ENCODE assay signal across 10 mouse cellular contexts in the genomic region with DNA sequence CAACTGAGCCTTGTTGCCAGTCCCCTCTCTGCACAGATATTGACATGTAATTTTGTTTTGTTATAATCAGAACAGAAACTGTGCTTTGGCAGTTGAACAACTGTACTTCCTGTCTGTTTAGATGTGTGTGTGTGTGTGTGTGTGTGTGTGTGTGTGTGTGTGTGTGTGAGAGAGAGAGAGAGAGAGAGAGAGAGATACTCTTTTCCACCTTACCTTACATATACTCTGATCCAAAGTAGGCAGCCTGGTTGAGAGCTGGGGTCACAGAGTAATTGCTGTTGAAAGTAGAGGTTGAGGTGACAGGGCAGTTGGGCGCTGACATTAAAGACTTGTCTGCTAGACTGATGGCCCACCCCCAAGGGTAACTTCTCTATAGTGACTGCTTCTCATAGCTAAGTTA. TPM values are rescaled to one million over a fixed set of nuclear protein-coding genes. Genes with fewer than 3 reads are reported as not detected.
DNase-seq lines count a peak whose midpoint lies in the region; ATAC-seq lines count a peak whose summit lies in the region.
"Had no signal": no experiment of that assay in that cellular context is flagged by ENCODE, and none has a peak within 500 bp of the region (broad histone marks: within the 10 kb centered on the region; RNA-seq: fewer than 3 reads in every experiment).

No protein-coding gene starts in this region.

- ATAC-seq in heart, embryonic 13.5 days (ENCODE audit: extremely low read depth, insufficient number of reproducible peaks, low FRiP score, low TSS enrichment), result no peak
- no peak for ATAC-seq in liver, embryonic 12.5 days
- ATAC-seq: forebrain, embryonic 13.5 days had no signal

- no peak overlapping the region for H3K4me3 ChIP-seq in heart, embryonic 13.5 days
- no peak overlapping the region for H3K4me3 ChIP-seq in liver, embryonic 12.5 days
- no peak overlapping the region for H3K4me3 ChIP-seq in limb, embryonic 10.5 days
- H3K4me3 ChIP-seq: embryonic facial prominence, embryonic 10.5 days; forebrain, embryonic 13.5 days had no signal

- H3K27ac ChIP-seq in heart, embryonic 13.5 days (replicated peaks), result peak overlapping the region; percentile 45
- H3K27ac ChIP-seq in liver, embryonic 12.5 days, result peak overlapping the region; percentile 75
- H3K27ac ChIP-seq in limb, embryonic 10.5 days, result no peak overlapping the region
- H3K27ac ChIP-seq: embryonic facial prominence, embryonic 10.5 days had no signal

- H3K4me1 ChIP-seq in heart, embryonic 13.5 days, result peaks cover 94% of the 10 kb centered on the region
- H3K4me1 ChIP-seq in liver, embryonic 12.5 days, result peaks cover 99% of the 10 kb centered on the region
- H3K4me1 ChIP-seq in limb, embryonic 10.5 days, result peaks cover 14% of the 10 kb centered on the region

- no peak overlapping the region for H3K9ac ChIP-seq in heart, embryonic 13.5 days
- H3K9ac ChIP-seq in liver, embryonic 12.5 days, result peak overlapping the region; percentile 47
- H3K9ac ChIP-seq: forebrain, embryonic 13.5 days; lung, embryonic 14.5 days had no signal

- no peaks in the 10 kb centered on the region for H3K9me3 ChIP-seq in heart, embryonic 13.5 days
- H3K9me3 ChIP-seq in liver, embryonic 12.5 days (replicated peaks), result no peaks in the 10 kb centered on the region
- H3K9me3 ChIP-seq in limb, embryonic 10.5 days (replicated peaks), result no peaks in the 10 kb centered on the region
- H3K9me3 ChIP-seq: embryonic facial prominence, embryonic 10.5 days; forebrain, embryonic 13.5 days had no signal

- no peak overlapping the region for H3K4me2 ChIP-seq in heart, embryonic 13.5 days
- peak overlapping the region; percentile 52 for H3K4me2 ChIP-seq in liver, embryonic 12.5 days
- H3K4me2 ChIP-seq: forebrain, embryonic 13.5 days; lung, embryonic 14.5 days had no signal

- 38% methylated on average over 1 of the region's 1 CpGs for WGBS in heart, embryonic 13.5 days
- 5% methylated on average over 1 of the region's 1 CpGs for WGBS in liver, embryonic 12.5 days (ENCODE audit: insufficient replicate concordance)
- WGBS in limb, embryonic 10.5 days, result 12% methylated on average over 1 of the region's 1 CpGs

- no peak for DNase-seq in heart, adult 8-10 months (ENCODE audit: low spot score)
- peak; percentile 29 for DNase-seq in thymus, postnatal 0 days (ENCODE audit: low spot score)
- DNase-seq in thymus, postnatal 10 days (ENCODE audit: low spot score in 2 of 2), result no peak
- no peak for DNase-seq in urinary bladder, postnatal 4 days (ENCODE audit: low spot score in 2 of 2)
- no peak for DNase-seq in limb, embryonic 10.5 days (ENCODE audit: low spot score)
- DNase-seq: lung, embryonic 14.5 days had no signal

- no peaks in the 10 kb centered on the region for H3K27me3 ChIP-seq in heart, embryonic 13.5 days (replicated peaks)
- H3K27me3 ChIP-seq in liver, embryonic 12.5 days (replicated peaks), result no peaks in the 10 kb centered on the region
- no peaks in the 10 kb centered on the region for H3K27me3 ChIP-seq in limb, embryonic 10.5 days (ENCODE audit: low read depth, poor library complexity, severe bottlenecking)
- H3K27me3 ChIP-seq: forebrain, embryonic 13.5 days had no signal

- H3K36me3 ChIP-seq in heart, embryonic 13.5 days, result no peaks in the 10 kb centered on the region
- no peaks in the 10 kb centered on the region for H3K36me3 ChIP-seq in liver, embryonic 12.5 days
- no peaks in the 10 kb centered on the region for H3K36me3 ChIP-seq in limb, embryonic 10.5 days
- H3K36me3 ChIP-seq: embryonic facial prominence, embryonic 10.5 days had no signal

RNA-seq across cellular contexts. Expression of a gene that starts 25.0 kb away (rescaled TPM):
- 13.6 and 14.3 TPM in 2 replicates for polyA plus RNA-seq in heart, embryonic 13.5 days (2015; fragmentation: Nextera tagmentation; extraction: Ambion mirVana)
- 10 to 100 TPM; 70.6 to 75.8 (median 73.7) TPM for total RNA-seq in heart, adult 8-10 months (2022)
- 21.0 and 21.1 TPM in 2 replicates for polyA plus RNA-seq in thymus, postnatal 0 days (2015; fragmentation: Nextera tagmentation; extraction: Ambion mirVana)
- 15.0 and 15.9 TPM in 2 replicates for polyA plus RNA-seq in liver, embryonic 12.5 days (2016; fragmentation: Nextera tagmentation; extraction: Ambion mirVana)
- 10.0 and 12.0 TPM in 2 replicates for polyA plus RNA-seq in limb, embryonic 10.5 days (2016; fragmentation: Nextera tagmentation; extraction: Ambion mirVana)

RNA-seq across cellular contexts. Expression of a gene that starts 54.8 kb away (rescaled TPM):
- polyA plus RNA-seq in heart, embryonic 13.5 days (2015; fragmentation: Nextera tagmentation; extraction: Ambion mirVana), result 0.03 TPM in 1 of 2 replicates, not detected in the other
- total RNA-seq in heart, adult 8-10 months (2022), result under 1 TPM in 1 of 4 experiments, not detected in 3; 0.08 TPM
- polyA plus RNA-seq in thymus, postnatal 0 days (2015; fragmentation: Nextera tagmentation; extraction: Ambion mirVana), result 0.03 TPM in 1 of 2 replicates, not detected in the other
- polyA plus RNA-seq in liver, embryonic 12.5 days (2016; fragmentation: Nextera tagmentation; extraction: Ambion mirVana), result not detected in 2 replicates
- 0.04 and 0.06 TPM in 2 replicates for polyA plus RNA-seq in limb, embryonic 10.5 days (2016; fragmentation: Nextera tagmentation; extraction: Ambion mirVana)
